Mouse (Mus musculus) heart, embryonic 16.5 days (tissue): ENCODE data around the gene Hoxb6. TPM values are rescaled to one million over a fixed set of nuclear protein-coding genes. Genes with fewer than 3 reads are reported as not detected.

Experiments used
- ATAC-seq: fragments of 200-750 bp; cut with Nextera tagmentation; replicated peaks from 2 replicates; pipeline ENCODE4 v1.8.0; 2017; ENCODE audit warnings: moderate number of reproducible peaks; ENCODE audit not compliant: insufficient read depth, low FRiP score; ENCODE audit errors: extremely low read depth
- H3K27ac ChIP-seq: fragments of 300-500 bp; sonication (generic); 2 replicates; pipeline ENCODE4 v1.5.1; 2014; ENCODE audit warnings: mild to moderate bottlenecking, low read length, control low read depth, moderate library complexity
- H3K27me3 ChIP-seq: fragments of 300-500 bp; sonication (generic); 2 replicates; pipeline ENCODE4 v1.6.1; 2014; ENCODE audit warnings: low read length, mixed read lengths; ENCODE audit not compliant: control insufficient read depth, insufficient read depth
- H3K36me3 ChIP-seq: fragments of 300-500 bp; sonication (generic); 2 replicates; pipeline ENCODE4 v1.6.1; 2014; ENCODE audit not compliant: control insufficient read depth, insufficient read depth
- H3K4me1 ChIP-seq: fragments of 300-500 bp; sonication (generic); 2 replicates; pipeline ENCODE4 v1.6.1; 2014; ENCODE audit warnings: low read length, mixed read lengths; ENCODE audit not compliant: control insufficient read depth, insufficient read depth
- H3K4me2 ChIP-seq: fragments of 300-500 bp; sonication (generic); 2 replicates; pipeline ENCODE4 v1.6.1; 2014; ENCODE audit warnings: low read depth, mild to moderate bottlenecking, control low read depth, low read length
- H3K4me3 ChIP-seq: fragments of 300-500 bp; sonication (generic); 2 replicates; pipeline ENCODE4 v1.5.1; 2014; ENCODE audit warnings: mild to moderate bottlenecking, control low read depth, low read length
- H3K9ac ChIP-seq: fragments of 300-500 bp; sonication (generic); 2 replicates; pipeline ENCODE4 v1.6.1; 2014; ENCODE audit warnings: low read length, control low read depth
- H3K9me3 ChIP-seq: fragments of 300-500 bp; sonication (generic); replicated peaks from 2 replicates; pipeline ENCODE4 v1.6.1; 2016; ENCODE audit warnings: low read length; ENCODE audit not compliant: control insufficient read depth
- WGBS: fragments of 180-500 bp; shearing (Covaris S2); extraction: QIAGEN DNeasy Blood & Tissue Kit; methylation state at CpG from one replicate; pipeline ENCODE4 v1.1.7; 2014; 5-methylcytosine and 5-hydroxymethylcytosine counted together
- polyA plus RNA-seq: library from polyadenylated mRNA; unstranded; fragments of >200 nt; fragmentation: Nextera tagmentation; extraction: Ambion mirVana; gene quantifications from 2 replicates; pipeline ENCODE4 v1.2.1, GENCODE M21; 2015

Gene Hoxb6
- polyA plus RNA-seq, 1 experiment from 2014 or later: not detected

DNA sequence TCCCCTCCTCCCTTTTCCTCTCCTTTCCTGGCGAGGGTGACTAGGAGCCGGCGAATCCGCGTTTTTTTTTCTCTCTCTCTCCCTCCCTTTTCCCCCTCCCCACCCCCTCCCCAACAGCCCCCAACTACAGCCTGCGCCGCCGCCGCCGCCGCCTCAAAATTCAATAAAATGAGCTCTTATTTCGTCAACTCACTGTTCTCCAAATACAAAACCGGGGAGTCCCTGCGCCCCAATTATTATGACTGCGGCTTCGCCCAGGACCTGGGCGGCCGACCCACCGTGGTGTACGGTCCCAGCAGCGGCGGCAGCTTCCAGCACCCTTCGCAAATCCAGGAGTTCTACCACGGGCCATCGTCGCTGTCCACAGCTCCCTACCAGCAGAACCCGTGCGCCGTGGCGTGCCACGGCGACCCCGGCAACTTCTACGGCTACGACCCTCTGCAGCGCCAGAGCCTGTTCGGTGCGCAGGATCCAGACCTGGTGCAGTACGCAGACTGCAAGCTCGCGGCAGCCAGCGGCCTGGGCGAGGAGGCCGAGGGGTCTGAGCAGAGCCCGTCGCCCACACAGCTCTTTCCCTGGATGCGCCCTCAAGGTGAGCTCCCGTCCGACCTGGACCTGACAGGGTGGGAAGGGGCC is 9.4 kb upstream of the Hoxb6 start:
- Histone ChIP-seq H3K27ac (no peak overlapping the region), H3K9ac (no peak overlapping the region), H3K4me1 (peaks cover 5% of the 10 kb centered on the region), H3K27me3 (peaks cover 88% of the 10 kb centered on the region), H3K4me3 (no peak overlapping the region; the same call in 1 of the 2 replicates), H3K4me2 (peak overlapping the region; percentile 28; the same call in 1 of the 2 replicates), H3K36me3 (no peaks in the 10 kb centered on the region), H3K9me3 (no peaks in the 10 kb centered on the region)
- 2% methylated on average over 49 of the region's 49 CpGs for WGBS
- ATAC-seq: no peak

DNA sequence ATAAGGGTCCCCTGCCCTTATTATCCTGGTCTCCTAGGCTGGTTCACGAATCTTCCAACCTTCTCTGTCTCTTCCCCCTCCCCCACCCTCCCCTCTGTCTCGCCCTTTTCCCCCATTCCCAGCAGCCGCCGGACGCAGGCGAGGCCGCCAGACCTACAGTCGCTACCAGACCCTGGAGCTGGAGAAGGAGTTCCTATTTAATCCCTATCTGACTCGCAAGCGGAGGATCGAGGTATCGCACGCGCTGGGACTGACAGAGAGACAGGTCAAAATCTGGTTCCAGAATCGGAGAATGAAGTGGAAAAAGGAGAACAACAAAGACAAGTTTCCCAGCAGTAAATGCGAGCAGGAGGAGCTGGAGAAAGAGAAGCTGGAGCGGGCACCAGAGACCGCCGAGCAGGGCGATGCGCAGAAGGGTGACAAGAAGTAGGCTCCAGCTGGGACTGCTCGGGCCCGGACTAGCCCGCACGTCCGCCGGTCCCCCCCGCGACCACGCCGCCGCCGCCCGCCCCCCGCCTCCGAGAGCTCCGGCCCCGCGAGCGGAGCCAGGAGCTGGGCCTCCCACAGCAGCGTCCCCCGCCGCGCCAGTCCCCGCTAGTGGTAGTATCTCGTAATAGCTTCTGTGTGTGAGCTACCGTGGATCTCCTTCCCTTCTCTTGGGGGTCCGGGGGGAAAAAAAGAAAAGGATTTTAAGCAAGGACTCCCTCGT is 8.1 kb upstream of the Hoxb6 start:
- ATAC-seq: no peak
- H3K9ac ChIP-seq: peak overlapping the region; percentile 15; the same call in 1 of the 2 replicates
- H3K9me3 ChIP-seq: no peaks in the 10 kb centered on the region
- H3K4me3 ChIP-seq: peak overlapping the region; percentile 36
- WGBS: 1% methylated on average over 34 of the region's 49 CpGs
- no peaks in the 10 kb centered on the region for H3K36me3 ChIP-seq
- peaks cover 5% of the 10 kb centered on the region for H3K4me1 ChIP-seq
- H3K27me3 ChIP-seq: peaks cover 88% of the 10 kb centered on the region
- peak overlapping the region; percentile 52 for H3K4me2 ChIP-seq
- H3K27ac ChIP-seq: no peak overlapping the region

DNA sequence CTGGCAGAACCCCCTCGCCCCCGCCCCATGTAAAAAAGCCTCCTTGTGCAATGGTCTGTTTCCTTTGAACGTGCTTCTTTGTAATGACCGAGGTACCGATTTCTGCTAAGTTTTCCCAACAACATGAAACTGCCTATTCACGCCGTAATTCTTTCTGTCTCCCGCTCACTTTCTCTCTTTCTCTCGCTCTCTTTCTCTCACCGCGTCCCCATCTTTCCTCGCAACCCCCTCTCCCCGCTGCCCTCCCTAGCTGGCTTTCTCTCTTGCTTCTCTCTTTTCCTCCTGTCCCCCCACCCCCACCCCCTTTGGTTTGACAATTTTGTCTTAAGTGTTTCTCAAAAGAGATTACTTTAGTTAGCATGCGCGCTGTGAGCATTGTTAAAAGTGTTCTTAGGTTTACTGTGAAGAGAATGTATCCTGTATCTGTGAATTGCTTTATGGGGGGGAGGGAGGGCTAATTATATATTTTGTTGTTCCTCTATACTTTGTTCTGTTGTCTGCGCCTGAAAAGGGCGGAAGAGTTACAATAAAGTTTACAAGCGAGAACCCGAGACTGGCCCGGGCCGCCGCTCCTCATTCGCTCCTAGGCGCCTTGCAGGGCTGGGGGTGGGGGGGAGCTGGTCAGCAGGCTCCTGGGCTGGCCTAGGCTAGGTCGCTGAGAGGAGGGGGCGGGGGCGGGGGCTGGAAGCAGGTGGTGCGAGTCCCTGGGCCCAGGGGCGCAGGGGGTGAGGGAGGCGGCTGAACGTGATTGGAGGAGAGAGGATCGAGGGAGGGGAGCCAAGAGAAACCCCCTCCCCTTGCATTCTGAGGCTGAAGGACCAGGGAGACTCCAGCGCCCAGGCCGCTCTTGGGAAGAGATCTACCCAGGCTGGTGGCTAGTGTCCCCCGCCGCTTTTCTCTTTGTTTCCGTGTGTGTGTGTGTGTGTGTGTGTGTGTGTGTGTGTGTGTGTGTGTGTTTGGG is 7.2 kb upstream of the Hoxb6 start:
- H3K9ac ChIP-seq: no peak overlapping the region
- no peak for ATAC-seq
- WGBS: 3% methylated on average over 33 of the region's 37 CpGs

DNA sequence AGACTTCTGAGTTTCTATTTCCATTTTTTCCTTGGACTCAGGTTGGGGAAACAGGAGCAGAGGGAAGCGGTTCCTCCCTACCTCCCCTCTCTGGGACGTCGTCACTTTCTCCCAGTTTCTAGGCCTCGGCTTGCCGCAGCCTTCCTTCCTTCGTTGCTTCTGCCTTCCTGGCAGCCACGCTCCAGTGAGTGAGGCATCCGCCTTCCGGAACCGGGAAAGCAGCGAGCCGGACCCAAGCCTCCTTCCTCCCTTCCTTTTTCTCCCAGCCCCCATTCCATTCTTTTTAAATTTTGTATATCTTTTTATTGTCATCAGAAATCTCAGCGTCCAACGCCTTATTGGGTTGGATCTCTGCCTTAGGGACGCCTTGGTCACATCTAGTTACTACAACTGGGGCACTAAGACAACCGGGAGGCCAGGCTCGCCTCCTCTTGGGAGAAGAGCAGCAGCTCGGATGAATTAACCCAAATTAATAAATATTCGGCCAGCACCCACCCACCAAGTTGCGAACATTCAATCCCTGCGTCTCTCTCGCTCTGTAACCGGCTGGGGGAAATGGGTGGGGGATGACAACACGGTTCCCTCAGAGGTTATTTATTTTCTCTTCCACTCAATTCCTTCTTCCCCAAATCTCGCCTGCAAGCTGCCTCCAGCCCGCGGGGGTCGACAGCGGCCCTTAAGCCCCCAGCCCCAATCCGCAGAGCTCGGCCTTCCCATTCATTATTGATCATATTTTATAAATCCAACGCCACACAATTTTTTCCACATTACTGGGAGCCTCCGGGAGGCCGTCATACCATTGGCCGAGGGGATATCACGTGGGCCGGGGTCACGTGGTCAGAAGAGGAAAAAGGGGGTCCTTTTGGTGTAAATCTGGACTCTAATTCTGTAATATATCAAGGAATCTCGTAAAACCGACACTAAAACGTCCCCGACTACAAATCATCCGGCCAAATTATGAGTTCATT is 6.2 kb upstream of the Hoxb6 start, which contains the start of gene Hoxb7:
Gene Hoxb7, plus strand, starts transcription at position 853 of the 968 bp plus-strand sequence.
- Histone ChIP-seq H3K9ac (no peak within 1 kb of the TSS), H3K27me3 (peaks cover 89% of the 10 kb centered on the region), H3K27ac (no peak within 1 kb of the TSS), H3K4me2 (peak within 1 kb of the TSS; percentile 42), H3K36me3 (no peaks in the 10 kb centered on the region), H3K4me1 (peaks cover 5% of the 10 kb centered on the region), H3K9me3 (no peaks in the 10 kb centered on the region), H3K4me3 (peak within 1 kb of the TSS; percentile 32)
- ATAC-seq: no peak
- 2% methylated on average over 43 of the region's 43 CpGs for WGBS

More for the DNA sequence above, 7.2 kb upstream of the Hoxb6 start:
- Histone ChIP-seq H3K27me3 (peaks cover 89% of the 10 kb centered on the region), H3K27ac (no peak overlapping the region), H3K36me3 (no peaks in the 10 kb centered on the region), H3K9me3 (no peaks in the 10 kb centered on the region), H3K4me3 (peak overlapping the region; percentile 36), H3K4me1 (peaks cover 5% of the 10 kb centered on the region), H3K4me2 (peak overlapping the region; percentile 52)

DNA sequence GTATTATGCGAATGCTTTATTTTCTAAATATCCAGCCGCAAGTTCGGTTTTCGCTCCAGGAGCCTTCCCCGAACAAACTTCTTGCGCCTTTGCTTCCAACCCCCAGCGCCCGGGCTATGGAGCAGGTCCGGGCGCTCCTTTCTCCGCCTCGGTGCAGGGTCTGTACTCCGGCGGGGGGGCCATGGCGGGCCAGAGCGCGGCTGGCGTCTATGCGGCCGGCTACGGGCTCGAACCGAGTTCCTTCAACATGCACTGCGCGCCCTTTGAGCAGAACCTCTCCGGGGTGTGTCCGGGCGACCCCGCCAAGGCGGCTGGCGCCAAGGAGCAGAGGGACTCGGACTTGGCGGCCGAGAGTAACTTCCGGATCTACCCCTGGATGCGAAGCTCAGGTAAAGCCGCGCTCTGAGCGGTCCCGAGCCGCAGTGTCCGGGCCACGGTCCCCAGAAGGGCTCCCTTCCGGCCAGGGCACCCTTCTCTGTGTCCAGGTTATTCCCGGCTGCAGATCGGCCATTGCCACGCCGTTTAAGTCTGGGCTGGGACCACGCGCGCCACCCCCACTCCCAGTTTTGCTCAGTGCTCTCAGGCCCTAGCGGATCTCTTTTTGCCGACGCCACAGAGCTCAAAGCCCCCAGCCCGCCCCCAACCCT is 5.4 kb upstream of the Hoxb6 start:
- Histone ChIP-seq H3K9ac (no peak overlapping the region), H3K27ac (no peak overlapping the region), H3K9me3 (no peaks in the 10 kb centered on the region), H3K4me3 (peak overlapping the region; percentile 32), H3K36me3 (no peaks in the 10 kb centered on the region), H3K4me1 (peaks cover 5% of the 10 kb centered on the region), H3K27me3 (peaks cover 88% of the 10 kb centered on the region), H3K4me2 (peak overlapping the region; percentile 42; the same call in 1 of the 2 replicates)
- ATAC-seq: no peak
- under 1% methylated on average over 55 of the region's 55 CpGs for WGBS

DNA sequence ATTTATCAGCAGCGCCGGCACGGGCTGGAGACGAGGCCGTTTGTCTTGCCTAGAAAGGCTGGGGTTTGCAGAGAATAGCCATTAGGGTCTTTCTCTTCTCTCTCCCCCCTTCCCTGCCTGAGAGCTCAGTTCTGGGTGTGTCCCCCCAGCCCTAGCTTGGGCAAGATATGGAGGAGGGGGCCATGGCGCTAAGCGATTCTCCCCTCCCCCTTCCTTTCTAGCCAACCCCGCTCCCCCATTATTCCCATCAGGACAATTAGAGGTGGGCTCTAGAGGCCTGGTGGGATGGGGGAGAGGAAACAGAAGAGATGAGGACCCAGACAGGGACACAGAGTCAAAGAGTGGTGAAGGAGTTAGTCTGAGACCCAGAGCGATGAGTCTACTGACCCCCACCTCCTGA is 4.9 kb upstream of the Hoxb6 start:
- no peak overlapping the region for H3K9ac ChIP-seq
- H3K9me3 ChIP-seq: no peaks in the 10 kb centered on the region
- H3K36me3 ChIP-seq: no peaks in the 10 kb centered on the region
- no peak overlapping the region for H3K27ac ChIP-seq
- H3K4me3 ChIP-seq: no peak overlapping the region
- H3K27me3 ChIP-seq: peaks cover 88% of the 10 kb centered on the region
- no peak for ATAC-seq
- no peak overlapping the region for H3K4me2 ChIP-seq
- WGBS: 1% methylated on average over 9 of the region's 9 CpGs
- H3K4me1 ChIP-seq: peaks cover 5% of the 10 kb centered on the region

DNA sequence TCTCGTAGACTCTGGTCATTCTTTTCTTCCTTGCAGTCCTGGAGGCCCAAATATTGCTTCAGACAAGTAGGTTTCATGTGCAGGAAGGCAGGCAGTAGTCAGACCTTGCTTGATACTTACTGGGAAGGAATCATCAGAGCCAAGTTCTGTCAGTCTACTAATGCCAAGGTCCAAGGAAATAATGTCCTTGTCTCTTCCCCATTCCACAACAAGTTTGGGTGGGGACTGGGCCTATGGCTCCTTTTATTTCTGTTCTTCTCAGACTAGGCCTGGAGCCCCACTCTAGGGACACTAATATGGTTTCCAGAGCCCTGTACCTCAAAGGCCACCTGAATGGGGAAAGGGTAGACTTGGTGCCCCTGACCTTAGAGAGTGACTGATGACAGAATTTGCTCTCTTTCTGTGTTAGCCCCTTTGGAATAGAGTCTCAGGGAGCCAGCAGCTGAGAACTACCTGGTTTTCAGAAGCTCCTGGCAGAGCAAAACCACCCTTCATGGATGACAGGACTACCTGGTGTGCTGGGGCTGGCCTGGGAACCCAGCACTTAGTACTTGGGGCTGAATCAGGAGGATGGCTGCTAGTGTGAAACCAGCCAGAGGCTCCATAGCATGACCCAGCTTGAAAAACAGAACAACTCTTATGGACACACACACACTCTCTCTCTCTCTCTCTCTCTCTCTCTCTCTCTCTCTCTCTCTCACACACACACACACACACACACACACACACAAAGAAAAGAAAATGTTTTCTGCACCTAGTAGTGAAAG is 3.6 kb upstream of the Hoxb6 start:
- no peak for ATAC-seq

More for the DNA sequence above, 3.6 kb upstream of the Hoxb6 start:
- no peak overlapping the region for H3K4me3 ChIP-seq
- H3K27me3 ChIP-seq: peaks cover 90% of the 10 kb centered on the region
- peaks cover 5% of the 10 kb centered on the region for H3K4me1 ChIP-seq
- H3K9me3 ChIP-seq: no peaks in the 10 kb centered on the region
- WGBS: 3% methylated on average over 1 of the region's 1 CpGs
- H3K36me3 ChIP-seq: no peaks in the 10 kb centered on the region
- no peak overlapping the region for H3K9ac ChIP-seq
- H3K4me2 ChIP-seq: no peak overlapping the region
- H3K27ac ChIP-seq: no peak overlapping the region
